Mouse (Mus musculus) CH12.LX (cell line): Measurements from ENCODE around the gene Bod1. TPM values are rescaled to one million over a fixed set of nuclear protein-coding genes. Genes with fewer than 3 reads are reported as not detected.

ENCODE experiments used
- DNase-seq: peaks from one replicate; pipeline ENCODE4 v3.0.0-alpha.2; 2013; ENCODE audit errors: extremely low read depth
- H3K27ac ChIP-seq: 2 replicates; pipeline ENCODE4 v1.5.1; 2012; ENCODE audit warnings: low read depth, mild to moderate bottlenecking, control low read depth, moderate library complexity; ENCODE audit not compliant: insufficient read depth
- H3K27me3 ChIP-seq: replicated peaks from 2 replicates; pipeline ENCODE3; 2012; ENCODE audit warnings: inconsistent platforms
- H3K36me3 ChIP-seq, 2 experiments: replicated peaks in 1 of 2; 2 replicates each; pipeline versions ENCODE3 to v1.6.1; 2012; ENCODE audit warnings: inconsistent platforms in 1 of 2, low read length in 1 of 2, mild to moderate bottlenecking in 1 of 2, mixed read lengths in 1 of 2, moderate library complexity in 1 of 2; ENCODE audit not compliant: control insufficient read depth in 1 of 2, insufficient read depth in 1 of 2
- H3K4me1 ChIP-seq, 2 experiments: 2 replicates each; pipeline ENCODE4 v1.6.1; 2012; ENCODE audit warnings: inconsistent platforms in 1 of 2, moderate library complexity in 1 of 2; ENCODE audit not compliant: insufficient read depth in 2 of 2, control insufficient read depth in 1 of 2
- H3K4me2 ChIP-seq: 2 replicates; pipeline ENCODE4 v1.6.1; 2012; ENCODE audit warnings: low read depth, mild to moderate bottlenecking, control low read depth; ENCODE audit not compliant: poor library complexity, insufficient read depth, severe bottlenecking
- H3K4me3 ChIP-seq, 3 experiments: fragments of 150-350 bp in 1 of 3; sonication (generic) in 1 of 3; replicated peaks in 1 of 3; 2 replicates each; pipeline versions ENCODE3 to v1.5.1; 2011 to 2012; ENCODE audit warnings: low read depth in 2 of 3, low read length in 2 of 3, mild to moderate bottlenecking in 2 of 3, moderate library complexity in 2 of 3, control low read depth in 1 of 3, improper control_type of control experiment in 1 of 3, inconsistent platforms in 1 of 3, mixed read lengths in 1 of 3; ENCODE audit not compliant: poor library complexity in 1 of 3
- H3K79me2 ChIP-seq: replicated peaks from 2 replicates; pipeline ENCODE4 v1.6.1; 2012; ENCODE audit warnings: mild to moderate bottlenecking, moderate library complexity; ENCODE audit not compliant: control insufficient read depth, poor library complexity, insufficient read depth, severe bottlenecking; ENCODE audit errors: extremely low read depth
- H3K9ac ChIP-seq: 2 replicates; pipeline ENCODE4 v1.6.1; 2012; ENCODE audit warnings: low read depth, mild to moderate bottlenecking, control low read depth, moderate library complexity; ENCODE audit not compliant: insufficient read depth
- H3K9me3 ChIP-seq: replicated peaks from 2 replicates; pipeline ENCODE3; 2012; ENCODE audit warnings: low read length, inconsistent platforms, mixed read lengths
- BHLHE40 ChIP-seq: IDR thresholded peaks from 2 replicates; pipeline ENCODE4 v1.6.1; 2011; ENCODE audit warnings: mild to moderate bottlenecking, low read depth, low read length, improper control_type of control experiment
- EP300 ChIP-seq: IDR thresholded peaks from 2 replicates; pipeline ENCODE4 v1.6.1; 2011; ENCODE audit warnings: low read length, improper control_type of control experiment
- HCFC1 ChIP-seq: IDR thresholded peaks from 2 replicates; pipeline ENCODE4 v1.6.1; 2012; ENCODE audit warnings: low read depth, mild to moderate bottlenecking, inconsistent platforms, low read length, improper control_type of control experiment
- JUN ChIP-seq: IDR thresholded peaks from 2 replicates; pipeline ENCODE4 v1.6.1; 2011; ENCODE audit warnings: low read depth, mild to moderate bottlenecking, low read length, improper control_type of control experiment, moderate library complexity; ENCODE audit not compliant: insufficient read depth
- MEF2A ChIP-seq: IDR thresholded peaks from 2 replicates; pipeline ENCODE4 v1.6.1; 2014; ENCODE audit warnings: low read depth, mild to moderate bottlenecking, inconsistent platforms, low read length, improper control_type of control experiment, borderline replicate concordance
- RAD21 ChIP-seq: IDR thresholded peaks from 2 replicates; pipeline ENCODE4 v1.6.1; 2011; ENCODE audit warnings: low read depth, mild to moderate bottlenecking, low read length, improper control_type of control experiment, moderate library complexity
- TBP ChIP-seq: conservative IDR thresholded peaks from 2 replicates; pipeline ENCODE4 v1.6.1; 2011; ENCODE audit warnings: low read depth, low read length, improper control_type of control experiment
- USF1 ChIP-seq: IDR thresholded peaks from 2 replicates; pipeline ENCODE4 v1.6.1; 2014; ENCODE audit warnings: low read depth, mild to moderate bottlenecking, inconsistent platforms, low read length, improper control_type of control experiment
- USF2 ChIP-seq: conservative IDR thresholded peaks from 2 replicates; pipeline ENCODE4 v1.6.1; 2011; ENCODE audit warnings: low read depth, low read length, improper control_type of control experiment
- ZMIZ1 ChIP-seq: IDR thresholded peaks from 2 replicates; pipeline ENCODE4 v1.6.1; 2012; ENCODE audit warnings: low read depth, mild to moderate bottlenecking, inconsistent platforms, low read length, improper control_type of control experiment
- dilution Hi-C: fragments of 300-500 bp; cut with MboI; formaldehyde crosslinking; loops from 2 replicates; pipeline ENCODE4 v1.14.3; 2020; ENCODE audit warnings: low sequenced_read_pairs; ENCODE audit not compliant: extremely low pct_unique_long_range_greater_than_20kb, extremely low pct_ligation_motif_present
- in situ Hi-C: fragments of 300-500 bp; cut with MboI; formaldehyde crosslinking; loops from 3 replicates; pipeline ENCODE4 v1.14.3; 2019; ENCODE audit warnings: low sequenced_read_pairs, low pct_ligation_motif_present, low pct_unique_long_range_greater_than_20kb, mixed read lengths
- polyA plus RNA-seq: library from polyadenylated mRNA; unstranded; fragments of >175 nt; gene quantifications from 2 replicates; pipeline ENCODE4 v1.2.1, GENCODE M21; 2012; ENCODE audit warnings: low read depth; ENCODE audit not compliant: insufficient read length
- total RNA-seq, 2 experiments: library from RNA; depleted of rRNA; stranded (reverse); fragments of 300-350 nt in 1 of 2; fragments of >200 nt in 1 of 2; gene quantifications; 2 replicates each; pipeline ENCODE4 v1.2.3; 2012 to 2014

Gene Bod1
- total and polyA plus RNA-seq, 3 experiments, result 32.6 to 38.2 (median 33.2) TPM

- no peaks in the 10 kb centered on the region for H3K27me3 ChIP-seq
- TF ChIP-seq TBP, result no peak
- no peak for TF ChIP-seq BHLHE40
- no peak for TF ChIP-seq ZMIZ1
- no peak for TF ChIP-seq JUN
- no peak for TF ChIP-seq USF2
- TF ChIP-seq USF1, result no peak
- TF ChIP-seq MEF2A, result no peak
- TF ChIP-seq RAD21, result no peak
- TF ChIP-seq HCFC1, result no peak
- TF ChIP-seq EP300, result no peak
- no peaks in the 10 kb centered on the region for H3K79me2 ChIP-seq
Observed at GRCm38 (mm10) chr11:31616722-31617121, 55.0 kb downstream of the Bod1 start.

More at GRCm38 (mm10) chr11:31616722-31617121, 55.0 kb downstream of the Bod1 start:
- dilution Hi-C loops, result no loop called here
- in situ Hi-C loops, result loop anchor here (10.0 to 25.0 kb wide), 2 partner anchors 362 to 929 kb away; no protein-coding TSS in a partner anchor
- Histone ChIP-seq H3K36me3 (no peaks in the 10 kb centered on the region), H3K9ac (no peak overlapping the region), H3K4me2 (no peak overlapping the region), H3K4me3 (no peak overlapping the region), H3K9me3 (no peaks in the 10 kb centered on the region), H3K4me1 (peaks cover 0 to 14% of the 10 kb centered on the region in 2 experiments; a peak in 2 of 4 replicates), H3K27ac (no peak overlapping the region)
- no peak for DNase-seq

Other genes starting within 250 kb of the Bod1 start
- 10.6 and 13.8 TPM in 2 replicates for gene Cpeb4, start 200.3 kb upstream of the Bod1 start, total RNA-seq (2012; rRNA removed)
- 20.1 and 21.4 TPM in 2 replicates for gene Cpeb4, start 200.3 kb upstream of the Bod1 start, total RNA-seq (2014; rRNA removed)
- 23.5 and 23.9 TPM in 2 replicates for gene Cpeb4, start 200.3 kb upstream of the Bod1 start, polyA plus RNA-seq